Mouse (Mus musculus) heart, adult 8-10 months (tissue): Measurements from ENCODE around the gene Dnajc14. TPM values are rescaled to one million over a fixed set of nuclear protein-coding genes. Genes with fewer than 3 reads are reported as not detected.
"Not testable (repeated sequence)": the region's sequence is repeated elsewhere in the genome, so short reads cannot be mapped to it uniquely, and the experiment has no call there.

Source experiments
- DNase-seq: peaks from one replicate; pipeline ENCODE4 v3.0.0; 2022; ENCODE audit warnings: low spot score
- total RNA-seq, 4 experiments: library from RNA; stranded (reverse); gene quantifications; 2 replicates each; pipeline ENCODE4 v1.2.4; 2022

Gene Dnajc14
- total RNA-seq, 4 experiments from 2014 or later = 34.7 to 38.9 (median 35.9) TPM

DNA sequence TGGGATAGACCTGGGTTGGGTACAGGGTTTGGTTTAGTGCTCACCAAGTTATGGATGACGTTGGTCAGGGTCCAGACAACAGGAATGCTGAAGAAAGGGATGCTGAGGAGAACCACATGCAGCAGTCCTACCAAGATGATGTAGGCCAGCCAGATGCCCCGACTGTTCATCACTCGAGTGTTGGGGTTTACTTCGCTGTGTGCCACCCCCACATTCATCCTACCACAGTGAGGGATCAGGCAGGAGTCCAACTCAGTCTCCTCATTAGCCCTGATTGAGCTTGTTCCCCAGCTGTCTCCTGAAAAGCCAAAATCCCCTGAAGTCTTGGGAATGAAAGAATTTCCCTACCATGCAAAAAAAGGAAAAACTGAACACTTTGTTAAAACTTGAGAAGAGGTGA lies 16.4 kb downstream of the Dnajc14 start:
- no peak for DNase-seq

DNA sequence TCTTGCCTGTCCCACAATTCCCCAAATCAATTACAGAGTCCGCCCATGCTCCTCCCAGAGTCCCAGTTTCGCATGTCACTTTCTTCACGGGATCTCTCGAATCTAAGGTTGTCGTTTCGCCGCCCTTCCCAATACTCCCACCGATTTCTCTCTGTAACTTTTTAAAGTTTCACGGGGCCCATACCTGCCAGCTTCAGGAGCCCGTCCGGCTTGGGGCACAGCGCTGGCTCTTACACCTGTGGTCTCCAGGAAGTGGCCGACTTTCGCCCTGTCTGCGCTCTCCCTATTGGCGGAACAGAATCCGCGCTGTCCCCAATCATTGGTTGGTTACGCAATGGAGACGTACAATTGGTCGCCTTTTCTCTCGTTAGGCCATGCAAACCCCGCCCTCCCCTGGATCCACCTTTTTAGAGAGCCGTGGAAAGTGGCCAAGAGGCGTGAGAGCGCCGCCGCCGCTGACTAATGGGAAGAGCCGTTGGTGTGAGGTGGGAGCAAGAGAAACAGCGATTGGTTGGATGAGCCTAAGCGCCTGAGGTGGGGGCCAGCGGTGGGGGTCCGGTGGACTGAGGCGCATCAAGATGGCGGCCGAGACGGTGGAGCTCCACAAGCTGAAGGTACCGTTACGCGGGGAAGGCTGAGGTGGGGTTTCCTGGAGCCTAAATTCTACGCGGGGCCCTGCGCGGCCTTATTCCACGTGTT lies 17.6 kb downstream of the Dnajc14 start, which contains the start of gene Ormdl2:
TSS of gene Ormdl2 (minus strand) at position 288 of the 699 bp plus-strand sequence.
- DNase-seq = peak; percentile 99

DNA sequence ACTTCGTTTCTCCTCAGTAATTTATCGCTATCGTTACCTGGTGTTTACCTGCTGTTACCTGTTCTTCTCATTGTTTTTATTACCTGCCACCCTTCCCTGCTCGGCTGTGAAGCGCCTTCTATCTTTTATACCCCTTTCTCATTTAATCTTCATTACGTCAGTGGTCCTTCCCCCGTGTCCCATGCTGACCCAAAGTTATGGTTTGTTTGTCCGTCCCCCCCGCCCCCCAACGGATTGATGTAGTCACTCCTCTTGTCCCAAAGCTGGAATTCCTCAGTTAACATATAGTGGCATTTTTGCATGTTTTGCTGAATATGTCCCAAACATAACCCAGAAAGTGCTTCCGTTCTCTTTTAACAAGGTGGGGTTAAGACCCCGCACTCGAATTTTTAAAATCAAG lies 18.3 kb downstream of the Dnajc14 start:
- DNase-seq = no peak

DNA sequence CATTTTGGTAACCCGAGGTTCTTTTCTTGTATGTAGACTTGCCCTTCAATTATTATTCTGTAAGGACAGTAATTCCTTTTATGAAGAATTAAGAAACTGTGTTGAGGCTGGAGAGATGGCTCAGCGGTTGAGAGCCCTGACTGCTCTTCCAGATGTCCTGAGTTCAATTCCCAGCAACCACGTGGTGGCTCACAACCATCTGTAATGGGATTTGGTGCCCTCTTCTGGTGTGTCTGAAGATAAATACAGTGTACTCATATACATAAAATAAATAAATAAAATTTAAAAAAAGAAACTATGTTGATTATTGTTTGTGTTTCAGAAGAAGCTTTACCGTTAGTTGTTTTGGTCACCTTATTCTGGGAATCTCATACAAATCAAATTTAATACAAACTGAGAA lies 19.2 kb downstream of the Dnajc14 start:
- not testable (repeated sequence) for DNase-seq

DNA sequence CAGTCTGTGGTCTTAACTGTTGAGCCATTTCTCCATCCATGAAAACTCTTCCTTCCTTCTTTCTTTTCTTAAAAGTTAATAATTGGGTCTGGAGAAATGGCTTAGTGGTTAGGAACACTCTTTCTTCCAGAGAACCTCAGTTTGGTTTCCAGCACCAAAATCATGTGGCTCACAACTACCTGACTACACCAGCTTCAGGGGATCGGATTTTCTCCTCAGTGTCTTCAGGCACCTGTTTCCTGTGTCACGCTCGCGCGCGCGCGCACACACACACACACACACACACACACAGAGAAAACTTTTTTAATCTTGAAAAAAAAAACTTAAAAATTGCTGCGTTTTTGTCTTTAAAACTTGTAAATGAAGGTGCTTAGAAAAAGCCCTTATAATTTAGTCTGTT lies 20.0 kb downstream of the Dnajc14 start:
- no peak for DNase-seq

DNA sequence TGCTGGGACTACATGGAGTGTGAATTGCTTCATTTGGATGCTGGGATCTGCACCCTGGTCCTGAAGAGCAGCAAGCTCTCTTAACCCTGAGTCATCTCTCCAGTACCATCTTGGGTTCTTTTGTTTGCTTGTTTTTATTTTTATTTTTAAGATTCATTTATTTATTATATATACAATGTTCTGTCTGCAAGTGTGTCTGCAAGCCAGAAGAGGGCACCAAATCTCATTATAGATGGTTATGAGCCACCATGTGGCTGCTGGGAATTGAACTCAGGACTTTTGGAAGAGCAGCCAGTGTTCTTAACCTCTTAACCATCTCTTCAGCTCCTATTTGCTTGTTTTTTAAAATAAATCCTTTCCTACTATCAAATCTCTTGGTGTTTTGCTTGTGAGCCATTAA lies 33.5 kb downstream of the Dnajc14 start:
- DNase-seq = no peak

DNA sequence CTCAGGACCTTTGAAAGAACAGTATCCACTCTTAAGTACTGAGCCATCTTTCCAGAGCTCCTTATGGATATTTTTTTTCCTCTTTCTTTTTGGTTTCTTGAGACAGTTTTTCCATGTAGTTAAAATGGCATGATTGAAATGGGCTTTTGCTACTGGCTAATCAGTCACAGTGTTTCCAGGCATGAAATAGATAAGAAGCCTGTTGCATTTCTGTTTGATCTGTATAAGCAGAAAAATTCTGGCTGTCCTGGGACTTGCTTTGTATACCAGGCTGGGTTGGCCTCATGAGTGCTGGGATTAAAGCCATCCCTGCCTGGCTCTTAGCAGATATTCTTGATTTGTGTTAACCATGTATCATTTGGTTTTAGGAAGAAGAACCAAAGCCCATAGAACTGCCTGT lies 35.6 kb downstream of the Dnajc14 start:
- DNase-seq = no peak

DNA sequence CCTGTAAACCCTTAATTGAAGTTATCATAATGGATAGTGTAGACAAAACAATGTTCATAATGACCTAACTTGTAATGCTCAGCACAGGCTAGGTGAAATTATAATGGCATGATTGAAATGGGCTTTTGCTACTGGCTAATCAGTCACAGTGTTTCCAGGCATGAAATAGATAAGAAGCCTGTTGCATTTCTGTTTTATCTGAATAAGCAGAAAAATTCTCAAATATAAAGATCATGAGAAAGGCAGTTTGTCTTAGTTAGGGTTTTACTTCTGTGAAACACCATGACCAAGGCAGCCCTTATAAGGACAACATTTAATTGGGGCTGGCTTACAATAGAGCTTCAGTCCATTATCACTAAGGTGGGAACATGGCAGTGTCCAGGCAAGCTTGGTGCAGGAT lies 36.8 kb downstream of the Dnajc14 start:
- no peak for DNase-seq

DNA sequence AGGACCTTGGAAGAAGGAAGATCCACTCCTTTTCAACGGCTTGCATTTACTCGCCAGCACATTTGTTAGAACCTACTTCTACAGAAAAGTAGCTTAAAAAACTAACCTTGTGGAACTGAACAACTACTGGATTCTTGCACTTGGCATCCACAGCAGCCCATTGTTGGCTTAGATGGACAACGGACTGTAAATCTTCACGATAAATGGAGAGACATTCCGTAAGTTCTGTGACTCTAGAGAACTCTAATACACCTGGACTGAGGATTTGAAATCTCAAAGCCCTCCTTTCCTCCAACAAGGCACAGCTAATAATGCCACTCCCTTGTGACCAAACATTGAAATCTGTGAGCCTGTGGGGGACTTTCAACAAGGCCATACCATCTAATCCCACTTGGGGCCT lies 39.4 kb downstream of the Dnajc14 start:
- DNase-seq = no peak

DNA sequence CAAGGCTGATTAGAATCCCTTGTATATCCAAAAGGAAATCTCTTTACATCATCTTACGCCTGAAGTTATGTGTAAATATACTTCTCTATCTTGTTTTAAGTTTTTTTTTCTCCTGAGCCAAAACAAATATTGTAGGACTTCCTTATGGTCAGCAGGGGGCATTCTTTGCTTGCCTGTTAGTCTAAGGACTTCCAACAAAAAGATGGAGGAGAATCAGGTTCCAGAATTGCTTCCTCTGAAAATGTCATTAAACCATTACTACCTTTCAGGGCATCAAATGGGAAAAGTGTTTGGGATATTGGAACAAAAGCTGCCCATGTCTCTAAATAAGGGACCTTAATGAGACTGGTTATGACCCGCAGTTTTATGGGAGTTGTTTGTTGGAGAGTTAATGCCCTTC lies 41.7 kb downstream of the Dnajc14 start:
- DNase-seq = peak; percentile 19

DNA sequence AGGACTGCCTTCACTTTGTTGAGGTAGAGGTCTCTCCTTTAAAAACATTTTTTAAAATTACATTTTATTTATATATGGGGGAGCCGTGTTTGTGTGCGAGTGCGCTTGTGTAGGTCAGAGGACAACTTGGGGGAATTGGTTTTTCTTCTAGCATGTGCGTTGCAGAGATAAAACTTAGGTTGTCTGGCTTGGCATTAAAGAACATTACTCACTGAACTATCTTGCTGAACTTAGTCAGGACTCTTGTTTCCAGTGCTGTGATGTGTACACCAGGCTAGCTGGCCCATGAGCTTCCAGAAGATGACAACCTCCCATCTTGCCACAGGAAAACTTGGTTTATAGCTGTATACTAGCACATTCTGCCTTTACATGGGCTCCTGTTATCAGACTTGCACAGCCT lies 42.8 kb downstream of the Dnajc14 start:
- DNase-seq = no peak

DNA sequence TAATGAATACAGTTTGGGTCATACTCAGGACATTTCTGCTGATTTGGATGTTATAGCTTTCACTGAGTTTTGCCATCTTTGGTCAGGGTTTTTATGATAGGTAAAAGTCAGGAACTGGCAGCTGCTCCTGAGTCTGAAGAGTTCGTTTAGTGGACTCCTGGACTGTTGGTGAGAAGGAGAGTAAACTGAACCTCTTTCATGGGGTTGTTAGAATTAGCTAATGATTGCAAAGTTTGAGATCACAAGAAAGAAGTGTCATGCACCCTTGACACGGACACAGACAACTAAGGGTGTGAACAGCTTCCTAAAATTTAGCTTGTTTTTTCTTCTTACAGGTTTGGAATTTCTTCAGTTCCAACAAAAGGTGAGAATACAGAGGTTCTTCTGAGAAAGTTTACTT lies 44.6 kb downstream of the Dnajc14 start:
- no peak for DNase-seq

DNA sequence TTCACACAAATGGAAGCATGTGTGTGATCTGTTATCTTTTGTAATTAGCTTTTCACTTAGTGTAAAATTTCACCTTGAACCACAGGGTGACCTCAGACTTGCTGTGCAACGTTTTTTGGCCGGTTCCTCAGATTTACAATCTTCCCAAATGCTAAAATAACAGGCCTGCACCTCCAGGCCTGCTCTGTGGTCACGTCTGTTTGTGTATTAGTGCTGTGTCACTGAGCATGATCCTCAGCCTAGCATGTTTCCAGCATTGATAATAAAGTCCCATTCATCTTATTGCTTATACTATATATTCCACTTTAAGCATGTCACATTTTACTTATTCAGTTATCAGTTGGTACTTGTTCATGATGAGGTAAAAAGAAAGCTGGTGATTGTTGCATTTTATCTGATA lies 46.5 kb downstream of the Dnajc14 start:
- DNase-seq = no peak

DNA sequence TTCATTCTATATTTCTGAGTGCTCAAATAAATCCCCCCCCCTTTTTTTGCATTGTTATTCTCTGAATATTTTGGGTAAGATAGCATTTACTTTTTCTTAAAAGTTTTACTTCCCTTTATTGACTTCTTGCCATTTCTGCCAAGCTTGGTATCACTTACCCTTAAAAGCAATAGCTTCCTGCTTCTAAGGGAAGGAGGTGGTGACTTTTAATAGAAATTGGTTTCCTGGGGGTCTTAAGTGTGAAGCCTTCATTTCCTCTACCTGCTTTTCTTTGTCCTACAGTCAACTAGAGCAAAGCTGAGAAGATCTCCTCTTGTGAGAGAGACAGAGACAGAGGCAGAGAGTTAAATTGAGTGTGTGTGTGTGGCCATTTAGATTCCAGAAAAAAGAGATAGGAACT lies 57.3 kb downstream of the Dnajc14 start:
- no peak for DNase-seq

DNA sequence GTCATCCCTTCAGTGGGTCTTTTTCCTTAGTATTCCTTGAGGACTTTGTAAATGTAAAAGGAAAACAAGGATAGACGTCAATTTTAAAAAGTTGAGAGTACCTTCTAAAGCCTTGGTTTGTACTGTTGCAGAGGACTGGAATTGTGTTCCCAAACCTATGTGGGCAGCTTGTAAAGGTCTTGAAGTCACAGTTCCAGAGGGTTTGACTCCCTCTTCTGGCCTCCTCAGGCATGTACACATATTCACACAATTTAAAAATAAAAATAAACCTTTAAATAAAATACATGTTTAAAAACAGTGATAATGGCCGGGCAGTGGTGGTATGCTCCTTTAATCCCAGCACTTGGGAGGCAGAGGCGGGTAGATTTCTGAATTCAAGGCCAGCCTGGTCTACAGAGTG lies 62.2 kb downstream of the Dnajc14 start:
- no peak for DNase-seq

DNA sequence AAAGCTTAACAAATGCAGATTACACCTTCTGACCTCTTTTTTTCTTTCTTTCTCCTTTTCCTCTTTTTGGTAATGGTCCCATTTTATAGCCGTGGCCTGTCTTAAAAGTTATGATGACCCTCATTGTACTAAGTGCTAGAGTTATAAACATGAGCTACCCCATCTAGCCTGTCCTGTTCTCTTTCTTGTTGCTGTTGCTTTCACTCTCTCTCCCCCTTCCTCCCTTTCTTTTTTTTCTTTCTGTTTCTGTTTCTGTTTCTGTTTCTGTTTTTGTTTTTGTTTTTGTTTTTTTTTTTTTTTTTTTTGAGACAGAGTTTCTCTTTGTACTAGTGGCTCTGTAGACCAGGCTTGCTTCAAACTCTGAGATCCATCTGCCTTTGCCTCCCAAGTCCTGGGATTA lies 62.7 kb downstream of the Dnajc14 start:
- no peak for DNase-seq

Other genes starting within 250 kb of the Dnajc14 start
- gene Pa2g4, start 238.1 kb upstream of the Dnajc14 start, total RNA-seq = 10 to 100 TPM; 35.0 to 47.9 (median 39.4) TPM
- 1 to 10 TPM; 6.9 to 8.5 (median 7.9) TPM for gene Erbb3, start 214.4 kb upstream of the Dnajc14 start, total RNA-seq
- gene Rps26, start 177.3 kb upstream of the Dnajc14 start, total RNA-seq = 100 to 1,000 TPM; 142 to 284 (median 234) TPM
- 1 to 10 TPM in 1 of 4 experiments, under 1 TPM in 3; 0.49 to 2.3 (median 0.55) TPM for gene Ikzf4, start 158.1 kb upstream of the Dnajc14 start, total RNA-seq
- gene Suox, start 130.0 kb upstream of the Dnajc14 start, total RNA-seq = 10 to 100 TPM; 23.1 to 28.7 (median 25.9) TPM
- gene Rab5b, start 107.8 kb upstream of the Dnajc14 start, total RNA-seq = 10 to 100 TPM; 84.0 to 87.9 (median 85.0) TPM
- under 1 TPM; 0.29 to 0.79 (median 0.44) TPM for gene Pmel, start 99.9 kb upstream of the Dnajc14 start, total RNA-seq
- gene Cdk2, start 99.0 kb upstream of the Dnajc14 start, total RNA-seq = 1 to 10 TPM; 8.0 to 8.8 (median 8.5) TPM
- gene Dgka, start 59.2 kb upstream of the Dnajc14 start, total RNA-seq = 10 to 100 TPM; 11.3 to 12.9 (median 12.6) TPM
- 10 to 100 TPM in 1 of 4 experiments, 1 to 10 TPM in 3; 7.9 to 11.1 (median 9.4) TPM for gene Pym1, start 56.2 kb upstream of the Dnajc14 start, total RNA-seq
- gene Mmp19, start 13.2 kb upstream of the Dnajc14 start, total RNA-seq = 1 to 10 TPM; 2.2 to 2.8 (median 2.5) TPM
- 1 to 10 TPM; 4.4 to 5.6 (median 4.8) TPM for gene Tmem198b, start 308 bp downstream of the Dnajc14 start, total RNA-seq
- 10 to 100 TPM; 31.5 to 40.7 (median 36.8) TPM for gene Sarnp, start 13.3 kb downstream of the Dnajc14 start, total RNA-seq
- gene Ormdl2, start 17.6 kb downstream of the Dnajc14 start, total RNA-seq = 10 to 100 TPM in 1 of 4 experiments, 1 to 10 TPM in 3; 5.8 to 10.5 (median 7.0) TPM
- gene Gdf11, start 87.7 kb downstream of the Dnajc14 start, total RNA-seq = 1 to 10 TPM; 1.3 to 3.0 (median 1.9) TPM
- gene Cd63, start 96.9 kb downstream of the Dnajc14 start, total RNA-seq = 100 to 1,000 TPM; 121 to 171 (median 135) TPM
- 1 to 10 TPM; 3.8 to 6.2 (median 5.2) TPM for gene Rdh5, start 118.8 kb downstream of the Dnajc14 start, total RNA-seq
- 100 to 1,000 TPM; 150 to 260 (median 205) TPM for gene Bloc1s1, start 120.0 kb downstream of the Dnajc14 start, total RNA-seq
- gene Itga7, start 129.8 kb downstream of the Dnajc14 start, total RNA-seq = 100 to 1,000 TPM; 161 to 179 (median 167) TPM
- gene Mettl7b, start 156.9 kb downstream of the Dnajc14 start, total RNA-seq = not detected
- not detected for gene Olfr9, start 185.4 kb downstream of the Dnajc14 start, total RNA-seq
- gene Olfr763, start 206.7 kb downstream of the Dnajc14 start, total RNA-seq = not detected
- gene Olfr764-ps1, start 235.8 kb downstream of the Dnajc14 start, total RNA-seq = not detected
- gene Olfr765, start 245.9 kb downstream of the Dnajc14 start, total RNA-seq = not detected